Mouse (Mus musculus) 416B (cell line): ENCODE results near the gene Vmn2r69.

Experiments
- DNase-seq: peaks from one replicate; pipeline ENCODE4 v3.0.0; 2011; ENCODE audit warnings: low read depth

Gene Vmn2r69

DNA sequence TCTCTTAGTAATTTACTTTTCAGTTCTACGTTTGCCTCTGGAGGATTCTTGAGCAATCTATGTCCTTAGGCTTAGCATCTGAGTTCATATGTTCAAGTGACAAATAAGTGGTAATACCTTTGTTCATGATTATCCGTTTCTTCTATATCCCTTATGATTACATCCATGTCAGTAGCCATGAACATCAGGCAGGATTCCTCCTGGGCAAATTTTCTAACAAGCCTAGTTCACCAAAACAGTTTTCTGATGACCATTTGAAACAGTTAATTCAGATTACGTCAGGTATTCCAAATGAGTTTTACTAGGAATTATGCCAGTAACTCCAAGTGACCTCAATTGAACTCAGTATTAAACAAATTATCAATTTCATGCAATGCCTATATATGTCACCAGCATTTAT lies at the start of gene Vmn2r69:
Vmn2r69 (minus strand) TSS at position 101 of the 400 bp plus-strand sequence.
- no peak for DNase-seq
